Mouse (Mus musculus) cortical plate, adult 2 months (tissue): Measurements from ENCODE around the gene Fubp3. TPM values are rescaled to one million over a fixed set of nuclear protein-coding genes. Genes with fewer than 3 reads are reported as not detected.

Experiments used
- H3K27ac ChIP-seq: fragments of 200-500 bp; 2 replicates; pipeline ENCODE4 v1.5.1; 2012; ENCODE audit warnings: low read length, control low read depth, inconsistent platforms; ENCODE audit not compliant: insufficient read depth
- H3K4me1 ChIP-seq: fragments of 200-500 bp; 2 replicates; pipeline ENCODE4 v1.6.1; 2011; ENCODE audit warnings: low read length; ENCODE audit not compliant: control insufficient read depth, insufficient read depth
- H3K4me3 ChIP-seq: fragments of 200-500 bp; 2 replicates; pipeline ENCODE4 v1.5.1; 2011; ENCODE audit warnings: mild to moderate bottlenecking, low read length, control low read depth; ENCODE audit not compliant: insufficient read depth
- CTCF ChIP-seq: fragments of 200-500 bp; IDR thresholded peaks from 2 replicates; pipeline ENCODE4 v1.5.1; 2011; ENCODE audit warnings: mild to moderate bottlenecking, control low read depth, low read length; ENCODE audit not compliant: insufficient read depth; ENCODE audit errors: extremely low read depth
- POLR2A ChIP-seq: fragments of 200-500 bp; IDR thresholded peaks from 2 replicates; pipeline ENCODE4 v1.6.1; 2011; ENCODE audit warnings: mild to moderate bottlenecking, low read length, control low read depth; ENCODE audit not compliant: insufficient read depth; ENCODE audit errors: extremely low read depth
- polyA plus RNA-seq: library from polyadenylated mRNA; depleted of rRNA; stranded (reverse); fragments of >200 nt; gene quantifications from 2 replicates; pipeline ENCODE4 v1.2.3, GENCODE M21; 2012

The Fubp3 gene
- polyA plus RNA-seq, 1 experiment, result 35.1 TPM

GRCm38 (mm10) chr2:31551971-31552370, 20.5 kb upstream of the Fubp3 start:
- no peak overlapping the region for H3K4me3 ChIP-seq

GRCm38 (mm10) chr2:31554619-31555018, 17.8 kb upstream of the Fubp3 start:
- H3K27ac ChIP-seq, result no peak overlapping the region
- no peaks in the 10 kb centered on the region for H3K4me1 ChIP-seq
- H3K4me3 ChIP-seq, result no peak overlapping the region
- 0 out of 2 replicates have a peak, but pooled peaks have one; percentile 8 for TF ChIP-seq CTCF
- TF ChIP-seq POLR2A, result no peak

More at GRCm38 (mm10) chr2:31551971-31552370, 20.5 kb upstream of the Fubp3 start:
- H3K27ac ChIP-seq, result no peak overlapping the region
- no peaks in the 10 kb centered on the region for H3K4me1 ChIP-seq
- TF ChIP-seq POLR2A (no peak), CTCF (no peak)

GRCm38 (mm10) chr2:31572915-31573635, 624 bp downstream of the Fubp3 start:
- peaks cover 4% of the 10 kb centered on the region; the same call in 1 of the 2 replicates for H3K4me1 ChIP-seq
- peak overlapping the region; percentile 45 for H3K4me3 ChIP-seq
- H3K27ac ChIP-seq, result peak overlapping the region; percentile 54; the same call in 1 of the 2 replicates
- TF ChIP-seq CTCF (no peak), POLR2A (no peak)

DNA sequence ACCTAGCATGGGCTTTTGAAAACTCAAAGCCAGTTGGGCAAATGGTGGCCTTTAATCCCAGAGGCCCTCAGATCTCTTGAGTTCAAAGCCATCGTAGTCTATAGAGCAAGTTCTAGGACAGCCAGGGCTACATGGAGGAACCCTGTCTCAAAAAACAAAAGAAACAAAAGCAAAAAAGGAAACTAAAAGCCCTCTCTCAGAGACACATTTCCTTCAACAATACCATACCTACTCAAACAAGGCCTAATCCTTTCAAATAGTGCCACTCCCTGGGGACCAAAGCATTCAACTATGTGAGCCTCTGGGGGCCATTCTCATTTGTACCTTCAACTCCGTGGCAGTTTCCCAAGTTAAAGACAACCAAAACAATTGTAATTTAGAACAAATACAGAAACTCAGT, 9.2 kb downstream of the Fubp3 start:
- Histone ChIP-seq H3K4me1 (no peaks in the 10 kb centered on the region), H3K27ac (no peak overlapping the region), H3K4me3 (no peak overlapping the region)
- no peak for TF ChIP-seq CTCF
- TF ChIP-seq POLR2A, result no peak

GRCm38 (mm10) chr2:31591799-31592484, 19.5 kb downstream of the Fubp3 start:
- Histone ChIP-seq H3K4me3 (no peak overlapping the region), H3K4me1 (peaks cover 1% of the 10 kb centered on the region; the same call in 1 of the 2 replicates), H3K27ac (no peak overlapping the region)
- TF ChIP-seq CTCF (no peak), POLR2A (no peak)

GRCm38 (mm10) chr2:31607555-31607954, 35.1 kb downstream of the Fubp3 start:
- Histone ChIP-seq H3K4me1 (peaks cover 3% of the 10 kb centered on the region; the same call in 1 of the 2 replicates), H3K4me3 (no peak overlapping the region), H3K27ac (no peak overlapping the region)
- TF ChIP-seq CTCF (no peak), POLR2A (no peak)

DNA sequence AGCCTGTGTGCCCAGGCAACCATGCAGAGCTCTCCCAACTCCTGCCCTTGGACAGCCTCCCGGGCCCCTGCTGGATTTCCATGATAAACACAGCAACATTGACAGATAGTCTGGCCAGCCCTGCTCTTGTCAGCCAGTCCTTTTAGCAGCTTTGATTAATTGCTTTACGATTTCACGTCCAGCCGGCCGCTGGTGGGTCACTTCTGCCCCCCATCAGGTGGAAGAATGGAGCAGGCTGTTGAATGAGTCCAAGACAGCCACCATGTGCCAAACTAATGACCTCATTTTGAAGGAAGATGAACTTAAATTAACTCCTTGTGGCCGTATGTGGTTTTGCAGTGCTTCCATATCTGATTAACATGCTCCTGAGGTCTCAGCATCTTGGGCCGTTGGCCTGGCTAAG, 37.4 kb downstream of the Fubp3 start:
- no peak overlapping the region for H3K4me3 ChIP-seq
- TF ChIP-seq CTCF (no peak), POLR2A (no peak)
- no peak overlapping the region for H3K27ac ChIP-seq
- H3K4me1 ChIP-seq, result peaks cover 3% of the 10 kb centered on the region; the same call in 1 of the 2 replicates

DNA sequence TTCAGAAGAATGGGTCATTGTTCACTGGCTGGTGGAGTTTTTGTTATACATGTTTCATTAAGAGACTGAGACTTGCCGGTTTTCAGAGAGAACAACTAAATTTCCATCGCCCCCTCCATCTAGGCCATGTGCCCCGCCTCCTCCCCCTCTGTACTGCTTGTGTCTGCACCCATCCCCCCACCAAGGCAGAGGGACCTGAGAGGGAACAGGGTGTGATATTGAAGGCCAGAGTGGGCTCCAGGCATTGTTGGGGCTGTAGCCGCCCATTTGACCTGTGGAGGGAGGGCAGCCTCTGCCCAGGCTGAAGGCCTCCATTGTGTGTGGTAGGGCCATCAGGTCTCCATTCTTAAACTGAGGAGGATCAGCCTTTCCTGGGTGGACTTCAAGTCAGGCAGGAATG, 38.5 kb downstream of the Fubp3 start:
- TF ChIP-seq CTCF, result no peak
- TF ChIP-seq POLR2A, result no peak
- Histone ChIP-seq H3K4me1 (peaks cover 3% of the 10 kb centered on the region; the same call in 1 of the 2 replicates), H3K27ac (no peak overlapping the region), H3K4me3 (no peak overlapping the region)

DNA sequence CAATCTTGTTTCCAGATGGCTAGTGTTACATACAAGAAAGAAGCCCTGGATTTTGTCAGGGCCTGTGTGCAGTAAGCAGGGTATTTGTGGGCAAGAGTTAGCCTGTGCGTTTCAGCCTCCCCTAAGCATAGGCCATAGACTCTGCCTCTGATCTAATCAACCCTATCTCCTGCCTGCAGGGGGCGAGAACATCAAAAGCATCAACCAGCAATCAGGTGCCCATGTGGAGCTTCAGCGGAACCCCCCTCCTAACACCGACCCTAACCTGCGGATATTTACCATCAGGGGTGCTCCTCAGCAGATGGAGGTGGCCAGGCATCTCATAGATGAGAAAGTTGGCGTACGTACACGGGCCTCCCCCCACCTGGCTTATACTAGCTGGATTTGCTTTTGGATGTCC, 38.9 kb downstream of the Fubp3 start:
- Histone ChIP-seq H3K4me1 (peaks cover 3% of the 10 kb centered on the region; the same call in 1 of the 2 replicates), H3K27ac (no peak overlapping the region), H3K4me3 (no peak overlapping the region)
- TF ChIP-seq POLR2A (no peak), CTCF (peak; percentile 21; the same call in 1 of the 2 replicates)

GRCm38 (mm10) chr2:31612627-31613026, 40.2 kb downstream of the Fubp3 start:
- Histone ChIP-seq H3K4me3 (no peak overlapping the region), H3K27ac (no peak overlapping the region), H3K4me1 (peaks cover 3% of the 10 kb centered on the region; the same call in 1 of the 2 replicates)
- TF ChIP-seq POLR2A (no peak), CTCF (no peak)
